Mouse (Mus musculus): ENCODE measurements at regions not wholly inside any gene's neighbourhood (a gene's known extent, or its start where the extent isn't known, plus 50 kb on each side); places are given as distances from the start of the nearest gene placed in this dataset.

DNA sequence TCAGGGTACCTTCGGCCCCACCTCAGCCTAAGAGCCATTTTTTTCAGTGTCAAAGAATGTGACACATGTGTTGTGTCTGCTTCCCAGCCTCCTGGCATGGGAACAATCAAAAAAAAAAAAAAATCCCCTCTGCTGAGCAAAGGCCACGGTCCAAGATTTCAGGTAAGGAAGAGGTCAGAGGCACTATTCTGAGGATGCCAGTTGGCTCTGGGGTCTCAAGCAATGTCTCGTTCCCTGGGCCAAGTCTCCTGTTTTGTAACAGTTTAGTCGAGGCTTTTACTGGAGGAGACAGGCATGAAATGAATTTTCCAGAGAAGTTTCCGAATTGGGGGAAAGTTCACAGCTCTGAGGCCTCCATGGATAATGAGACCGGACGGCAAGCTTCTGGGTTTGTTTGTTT is 51.3 kb upstream of the Tmem170b start:
- no peak for TF ChIP-seq EP300 (IDR thresholded peaks at IDR 0.05; ENCODE audit: insufficient read depth, low read depth, low read length)
- no peak for TF ChIP-seq CTCF (IDR thresholded peaks at IDR 0.05)
- no peak for TF ChIP-seq POLR2A (IDR thresholded peaks at IDR 0.05; ENCODE audit: insufficient read depth, low read depth, low read length)

Data from heart, adult 2 months (tissue).